In genomic region chr5:99480078-99481031, GRCm38 (mm10) we compare ENCODE assay signal across 10 mouse cellular contexts.
DNase-seq lines count a peak whose midpoint lies in the region; ATAC-seq lines count a peak whose summit lies in the region.
"Had no signal": no experiment of that assay in that cellular context is flagged by ENCODE, and none has a peak within 500 bp of the region (broad histone marks: within the 10 kb centered on the region; RNA-seq: fewer than 3 reads in every experiment).

No protein-coding gene starts in this region.

- WGBS in kidney, embryonic 15.5 days: 58% methylated on average over 6 of the region's 6 CpGs
- 70% methylated on average over 6 of the region's 6 CpGs for WGBS in hindbrain, embryonic 12.5 days
- WGBS in midbrain, embryonic 16.5 days: 43% methylated on average over 6 of the region's 6 CpGs

- no peak for DNase-seq in kidney, postnatal 4 days
- peak; percentile 24 to 46 for DNase-seq in cerebellum, postnatal 25 days
- no peak for DNase-seq in layer of hippocampus, adult 18-20 months (ENCODE audit: low spot score in 2 of 2)
- no peak for DNase-seq in thymus, postnatal 0 days (ENCODE audit: low spot score)
- DNase-seq in spleen, postnatal 4 days (ENCODE audit: low spot score in 2 of 2): no peak
- DNase-seq: gastrocnemius, postnatal 25 days had no signal

- ATAC-seq in kidney, embryonic 15.5 days (replicated peaks; ENCODE audit: low FRiP score): no peak
- no peak for ATAC-seq in hindbrain, embryonic 12.5 days (ENCODE audit: low FRiP score)
- no peak for ATAC-seq in midbrain, embryonic 16.5 days

- H3K9me3 ChIP-seq in kidney, embryonic 15.5 days (replicated peaks): no peaks in the 10 kb centered on the region
- H3K9me3 ChIP-seq in hindbrain, embryonic 12.5 days (replicated peaks): no peaks in the 10 kb centered on the region
- H3K9me3 ChIP-seq in midbrain, embryonic 16.5 days (replicated peaks; ENCODE audit: control insufficient read depth, low read length, poor library complexity, severe bottlenecking): no peaks in the 10 kb centered on the region
- H3K9me3 ChIP-seq: liver, embryonic 15.5 days had no signal

- H3K4me2 ChIP-seq in kidney, embryonic 15.5 days: no peak overlapping the region
- peak overlapping the region; percentile 44; the same call in 1 of the 2 replicates for H3K4me2 ChIP-seq in hindbrain, embryonic 12.5 days (replicated peaks)
- H3K4me2 ChIP-seq in midbrain, embryonic 16.5 days (ENCODE audit: low read length): no peak overlapping the region; the same call in 1 of the 2 replicates

- H3K27ac ChIP-seq in kidney, embryonic 15.5 days: peak overlapping the region; percentile 70
- peak overlapping the region; percentile 77 for H3K27ac ChIP-seq in hindbrain, embryonic 12.5 days
- H3K27ac ChIP-seq in midbrain, embryonic 16.5 days (ENCODE audit: low read length): peak overlapping the region; percentile 69
- H3K27ac ChIP-seq: liver, embryonic 15.5 days had no signal

- H3K4me3 ChIP-seq in kidney, embryonic 15.5 days (replicated peaks): no peak overlapping the region
- no peak overlapping the region for H3K4me3 ChIP-seq in hindbrain, embryonic 12.5 days
- H3K4me3 ChIP-seq in midbrain, embryonic 16.5 days (ENCODE audit: low read depth, low read length): no peak overlapping the region

- H3K9ac ChIP-seq in kidney, embryonic 15.5 days: no peak overlapping the region
- H3K9ac ChIP-seq in hindbrain, embryonic 12.5 days: no peak overlapping the region
- H3K9ac ChIP-seq in midbrain, embryonic 16.5 days (ENCODE audit: low read depth, low read length): no peak overlapping the region
- H3K9ac ChIP-seq: liver, embryonic 15.5 days had no signal

- no peaks in the 10 kb centered on the region for H3K36me3 ChIP-seq in kidney, embryonic 15.5 days
- H3K36me3 ChIP-seq in hindbrain, embryonic 12.5 days: no peaks in the 10 kb centered on the region
- no peaks in the 10 kb centered on the region for H3K36me3 ChIP-seq in midbrain, embryonic 16.5 days (ENCODE audit: control insufficient read depth, insufficient read depth, low read length)
- H3K36me3 ChIP-seq: liver, embryonic 15.5 days had no signal

- H3K4me1 ChIP-seq in kidney, embryonic 15.5 days: peaks cover 24% of the 10 kb centered on the region
- peaks cover 24% of the 10 kb centered on the region for H3K4me1 ChIP-seq in hindbrain, embryonic 12.5 days
- peaks cover 14% of the 10 kb centered on the region for H3K4me1 ChIP-seq in midbrain, embryonic 16.5 days (ENCODE audit: control insufficient read depth, insufficient read depth, low read length)

- H3K27me3 ChIP-seq in kidney, embryonic 15.5 days: no peaks in the 10 kb centered on the region
- peaks cover 14% of the 10 kb centered on the region for H3K27me3 ChIP-seq in hindbrain, embryonic 12.5 days
- H3K27me3 ChIP-seq in midbrain, embryonic 16.5 days (ENCODE audit: control insufficient read depth, insufficient read depth, low read depth, low read length): no peaks in the 10 kb centered on the region
- H3K27me3 ChIP-seq: liver, embryonic 15.5 days had no signal

Comparison
In these comparisons a context has a peak if more than half of its experiments do, and no peak if none do; other contexts are left out.
1. DNase-seq: peak in cerebellum, postnatal 25 days (2 of 2); none in kidney, postnatal 4 days (0 of 2), layer of hippocampus, adult 18-20 months (0 of 2), thymus, postnatal 0 days (single experiment) and spleen, postnatal 4 days (0 of 2).
2. Peak in every context shown above with its lines, with median percentiles within 50 percentile points of each other: H3K27ac ChIP-seq.